Mouse (Mus musculus) embryonic facial prominence, embryonic 15.5 days (tissue): ENCODE measurements around the gene Ror1. TPM values are rescaled to one million over a fixed set of nuclear protein-coding genes. Genes with fewer than 3 reads are reported as not detected.

ENCODE experiments used
- ATAC-seq: fragments of 200-750 bp; cut with Nextera tagmentation; 2 replicates; pipeline ENCODE4 v1.8.0; 2017; ENCODE audit warnings: low read depth, moderate TSS enrichment; ENCODE audit not compliant: insufficient number of reproducible peaks, low FRiP score, low TSS enrichment
- H3K27ac ChIP-seq: fragments of 300-500 bp; sonication (generic); replicated peaks from 2 replicates; pipeline ENCODE4 v1.5.1; 2015; ENCODE audit warnings: mild to moderate bottlenecking, inconsistent platforms
- H3K27me3 ChIP-seq: fragments of 300-500 bp; sonication (generic); 2 replicates; pipeline ENCODE4 v1.6.1; 2015; ENCODE audit warnings: inconsistent platforms
- H3K36me3 ChIP-seq: fragments of 300-500 bp; sonication (generic); 2 replicates; pipeline ENCODE4 v1.6.1; 2015; ENCODE audit warnings: mild to moderate bottlenecking, inconsistent platforms
- H3K4me1 ChIP-seq: fragments of 300-500 bp; sonication (generic); 2 replicates; pipeline ENCODE4 v1.6.1; 2015; ENCODE audit warnings: inconsistent platforms
- H3K4me2 ChIP-seq: fragments of 300-500 bp; sonication (generic); replicated peaks from 2 replicates; pipeline ENCODE4 v1.6.1; 2015; ENCODE audit warnings: mild to moderate bottlenecking, inconsistent platforms
- H3K4me3 ChIP-seq: fragments of 300-500 bp; sonication (generic); replicated peaks from 2 replicates; pipeline ENCODE4 v1.5.1; 2015; ENCODE audit warnings: mild to moderate bottlenecking, inconsistent platforms
- H3K9ac ChIP-seq: fragments of 300-500 bp; sonication (generic); 2 replicates; pipeline ENCODE4 v1.6.1; 2015; ENCODE audit warnings: inconsistent platforms
- H3K9me3 ChIP-seq: fragments of 300-500 bp; sonication (generic); replicated peaks from 2 replicates; pipeline ENCODE4 v1.6.1; 2016; ENCODE audit warnings: inconsistent platforms
- WGBS: fragments of 180-500 bp; shearing (Covaris S2); methylation state at CpG from one replicate; pipeline ENCODE4 v1.1.7; 2015; 5-methylcytosine and 5-hydroxymethylcytosine counted together
- polyA plus RNA-seq: library from polyadenylated mRNA; unstranded; fragments of >200 nt; fragmentation: Nextera tagmentation; extraction: Ambion mirVana; gene quantifications from 2 replicates; pipeline ENCODE4 v1.2.1, GENCODE M21; 2015

Gene Ror1
- polyA plus RNA-seq, 1 experiment from 2014 or later: 11.7 TPM

GRCm38 (mm10) chr4:100429371-100429900, 333.8 kb downstream of the Ror1 start:
- ATAC-seq: no peak
- H3K9ac ChIP-seq: no peak overlapping the region
- H3K4me2 ChIP-seq: no peak overlapping the region
- H3K4me3 ChIP-seq: no peak overlapping the region
- no peak overlapping the region for H3K27ac ChIP-seq
- 73% methylated on average over 2 of the region's 2 CpGs for WGBS
- no peaks in the 10 kb centered on the region; the same call in 1 of the 2 replicates for H3K27me3 ChIP-seq
- 0 out of 2 replicates have a peak, but pooled peaks cover 4% of the 10 kb centered on the region for H3K4me1 ChIP-seq
- H3K36me3 ChIP-seq: no peaks in the 10 kb centered on the region
- H3K9me3 ChIP-seq: no peaks in the 10 kb centered on the region

GRCm38 (mm10) chr4:100435281-100436168, 339.9 kb downstream of the Ror1 start:
- Histone ChIP-seq H3K9ac (no peak overlapping the region), H3K27me3 (no peaks in the 10 kb centered on the region; the same call in 1 of the 2 replicates), H3K4me2 (no peak overlapping the region), H3K9me3 (no peaks in the 10 kb centered on the region), H3K27ac (no peak overlapping the region), H3K4me3 (no peak overlapping the region), H3K4me1 (0 out of 2 replicates have a peak, but pooled peaks cover 3% of the 10 kb centered on the region), H3K36me3 (0 out of 2 replicates have a peak, but pooled peaks cover 2% of the 10 kb centered on the region)
- WGBS: 38% methylated on average over 8 of the region's 8 CpGs
- no peak for ATAC-seq

DNA sequence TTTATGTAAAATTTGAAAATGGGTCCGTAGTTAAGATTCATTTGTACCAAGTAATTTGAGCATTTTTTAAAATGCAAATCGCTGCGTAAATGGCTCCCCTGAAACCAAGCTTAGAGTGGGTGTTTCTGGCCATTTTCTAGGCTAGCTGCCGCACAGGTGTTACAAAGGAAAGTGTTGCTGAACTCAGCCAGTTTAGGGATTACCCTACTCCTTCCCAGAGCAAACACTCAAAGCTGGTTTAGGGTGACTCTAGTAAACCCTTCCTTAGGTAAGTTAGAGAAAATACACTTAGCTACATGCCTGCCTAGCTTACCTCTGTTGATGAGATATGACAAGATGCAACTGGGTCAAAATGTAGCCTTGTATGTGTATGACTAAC, 340.6 kb downstream of the Ror1 start:
- Histone ChIP-seq H3K4me2 (no peak overlapping the region), H3K4me1 (0 out of 2 replicates have a peak, but pooled peaks cover 3% of the 10 kb centered on the region), H3K9me3 (no peaks in the 10 kb centered on the region), H3K9ac (no peak overlapping the region), H3K27ac (no peak overlapping the region), H3K4me3 (no peak overlapping the region), H3K27me3 (no peaks in the 10 kb centered on the region; the same call in 1 of the 2 replicates), H3K36me3 (peaks cover 7% of the 10 kb centered on the region)
- WGBS: 48% methylated on average over 4 of the region's 4 CpGs
- no peak for ATAC-seq

DNA sequence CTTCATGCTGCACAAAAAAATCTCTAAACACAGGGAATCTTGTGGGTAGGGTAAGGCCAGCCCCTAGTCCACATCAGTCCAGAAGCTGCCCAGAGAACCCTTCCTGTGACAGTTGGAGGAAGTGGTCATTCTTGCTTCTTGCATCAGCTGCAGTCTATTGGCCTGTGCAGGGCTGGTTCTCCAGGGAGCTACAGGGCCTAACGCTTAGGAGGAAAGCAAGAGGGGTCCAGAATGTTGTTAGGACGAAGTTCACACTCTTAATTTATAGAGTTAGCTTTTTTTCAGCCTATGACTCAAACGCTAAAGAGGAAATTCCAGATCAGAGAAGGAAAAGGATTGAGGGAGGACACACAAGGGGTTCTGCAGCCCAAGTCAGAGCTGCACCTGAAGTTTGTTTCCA, 351.3 kb downstream of the Ror1 start:
- H3K9ac ChIP-seq: no peak overlapping the region
- H3K4me3 ChIP-seq: no peak overlapping the region
- H3K27me3 ChIP-seq: no peaks in the 10 kb centered on the region
- H3K27ac ChIP-seq: no peak overlapping the region
- no peaks in the 10 kb centered on the region for H3K9me3 ChIP-seq
- ATAC-seq: no peak
- peaks cover 3% of the 10 kb centered on the region; the same call in 1 of the 2 replicates for H3K36me3 ChIP-seq
- no peak overlapping the region for H3K4me2 ChIP-seq
- WGBS: 62% methylated on average over 3 of the region's 3 CpGs
- no peaks in the 10 kb centered on the region for H3K4me1 ChIP-seq

DNA sequence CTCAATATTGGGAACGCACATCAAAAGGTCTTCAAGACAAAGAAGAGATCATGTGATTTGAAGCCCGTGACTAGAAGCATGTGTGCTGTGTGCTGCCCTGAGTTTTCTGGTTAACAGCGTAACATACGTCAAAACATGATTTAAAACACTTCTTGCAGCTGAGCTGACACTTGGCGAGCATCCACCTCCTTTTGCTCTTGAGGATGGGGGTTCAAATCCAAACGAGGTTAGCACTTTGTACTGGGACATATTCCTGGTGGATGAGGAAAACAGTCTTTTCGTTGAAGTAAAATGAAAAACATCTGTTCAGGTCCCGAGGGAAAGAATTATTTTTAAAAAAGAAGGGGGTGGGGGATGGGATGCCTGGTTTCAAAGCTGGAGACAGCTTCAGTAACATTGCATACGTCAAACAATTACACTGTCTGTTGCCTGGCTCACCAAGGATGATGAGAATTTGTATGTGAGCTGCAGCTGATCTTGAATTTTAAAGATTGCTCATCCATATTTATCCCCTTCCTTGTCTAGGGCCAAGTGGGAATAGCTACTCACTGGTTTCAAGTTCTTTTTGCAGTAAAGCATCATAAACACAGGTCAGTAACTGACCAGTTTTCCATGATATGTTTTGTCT, 367.0 kb downstream of the Ror1 start:
- WGBS: 15% methylated on average over 9 of the region's 9 CpGs
- Histone ChIP-seq H3K4me3 (no peak overlapping the region), H3K27ac (no peak overlapping the region), H3K4me2 (no peak overlapping the region), H3K27me3 (no peaks in the 10 kb centered on the region), H3K9ac (no peak overlapping the region), H3K36me3 (no peaks in the 10 kb centered on the region), H3K4me1 (peaks cover 11% of the 10 kb centered on the region; the same call in 1 of the 2 replicates), H3K9me3 (no peaks in the 10 kb centered on the region)
- no peak for ATAC-seq

GRCm38 (mm10) chr4:100478592-100479321, 383.2 kb downstream of the Ror1 start, which contains the start of gene Ube2u:
Ube2u (plus strand) TSS chr4:100478849.
- Histone ChIP-seq H3K27me3 (no peaks in the 10 kb centered on the region), H3K9me3 (no peaks in the 10 kb centered on the region), H3K4me2 (peak within 1 kb of the TSS; percentile 26), H3K9ac (no peak within 1 kb of the TSS), H3K27ac (no peak within 1 kb of the TSS), H3K4me3 (peak within 1 kb of the TSS; percentile 14; the same call in 1 of the 2 replicates), H3K36me3 (no peaks in the 10 kb centered on the region), H3K4me1 (no peaks in the 10 kb centered on the region)
- ATAC-seq: peak; percentile 63; the same call in 1 of the 2 replicates
- WGBS: 29% methylated on average over 15 of the region's 15 CpGs

DNA sequence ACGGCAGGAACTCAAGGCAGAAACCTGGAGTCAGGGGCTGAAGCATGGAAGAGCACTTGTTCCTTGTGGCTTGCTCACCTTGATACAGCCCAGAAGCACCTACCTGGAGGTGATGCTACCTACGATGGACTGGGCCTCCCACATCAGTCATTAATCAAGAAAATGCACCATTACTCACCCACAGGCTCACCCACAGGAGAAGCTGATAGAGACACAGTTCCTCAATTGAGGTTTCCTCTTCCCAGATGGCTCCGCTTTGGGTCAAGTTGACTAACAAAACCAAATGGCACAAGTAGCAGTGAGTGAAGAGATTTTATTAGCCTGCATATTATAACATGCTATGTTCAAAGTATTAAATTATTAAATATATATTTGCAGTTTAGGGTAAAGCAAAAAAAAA, 392.9 kb downstream of the Ror1 start:
- no peak overlapping the region for H3K4me3 ChIP-seq
- no peaks in the 10 kb centered on the region for H3K9me3 ChIP-seq
- H3K36me3 ChIP-seq: no peaks in the 10 kb centered on the region
- ATAC-seq: no peak
- no peak overlapping the region for H3K4me2 ChIP-seq
- H3K27ac ChIP-seq: no peak overlapping the region
- H3K27me3 ChIP-seq: no peaks in the 10 kb centered on the region
- H3K4me1 ChIP-seq: no peaks in the 10 kb centered on the region
- WGBS: 87% methylated on average over 3 of the region's 3 CpGs
- H3K9ac ChIP-seq: no peak overlapping the region

Other genes starting within 250 kb of the Ror1 start
- 45.4 and 49.7 TPM in 2 replicates for gene Pgm1, start 166.4 kb upstream of the Ror1 start, polyA plus RNA-seq
- gene Itgb3bp, start 166.0 kb upstream of the Ror1 start, polyA plus RNA-seq: 28.5 and 29.3 TPM in 2 replicates